Mouse (Mus musculus): ENCODE data around the gene Smtnl1.

Smtnl1 gene

DNA sequence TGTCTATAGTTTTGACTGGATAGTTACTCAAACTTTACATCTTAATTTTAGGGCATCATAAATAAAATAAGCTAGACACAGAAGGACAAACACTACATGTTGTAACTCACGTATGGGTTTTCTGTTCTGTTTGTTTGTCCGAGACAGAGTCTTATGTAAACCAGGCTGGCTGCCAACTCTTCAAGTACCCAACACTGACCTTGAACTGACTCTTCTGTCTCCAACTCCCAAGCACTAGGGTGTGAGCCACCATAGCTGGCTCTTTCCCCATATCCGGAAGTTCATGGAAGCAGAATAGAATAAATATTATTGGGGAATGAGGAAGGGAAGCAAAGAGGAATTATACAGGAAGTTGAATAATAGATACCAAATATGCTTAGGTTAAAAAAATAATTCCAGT is 29.9 kb downstream of the Smtnl1 start:
- DNase-seq, result no peak

DNA sequence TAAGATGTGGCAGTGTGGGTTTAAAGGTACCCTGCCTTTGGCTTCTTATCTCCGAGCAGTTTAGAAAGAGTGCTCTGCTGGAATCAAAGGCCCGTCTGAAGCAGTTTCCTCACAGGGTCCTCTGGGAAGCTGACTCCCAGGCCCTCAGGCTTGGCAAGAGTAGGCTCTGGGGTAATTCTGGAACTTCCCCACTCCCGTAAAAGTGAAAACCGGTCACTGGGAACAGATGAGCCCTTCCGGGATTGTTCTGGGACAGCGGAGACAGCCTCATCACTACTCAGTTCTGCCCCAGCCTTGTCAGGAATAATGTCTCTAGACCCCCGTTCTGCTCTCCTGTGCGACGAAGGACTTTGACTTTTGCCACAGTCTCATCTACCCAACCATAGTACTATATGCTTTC is 32.0 kb downstream of the Smtnl1 start:
- no peak for DNase-seq

DNA sequence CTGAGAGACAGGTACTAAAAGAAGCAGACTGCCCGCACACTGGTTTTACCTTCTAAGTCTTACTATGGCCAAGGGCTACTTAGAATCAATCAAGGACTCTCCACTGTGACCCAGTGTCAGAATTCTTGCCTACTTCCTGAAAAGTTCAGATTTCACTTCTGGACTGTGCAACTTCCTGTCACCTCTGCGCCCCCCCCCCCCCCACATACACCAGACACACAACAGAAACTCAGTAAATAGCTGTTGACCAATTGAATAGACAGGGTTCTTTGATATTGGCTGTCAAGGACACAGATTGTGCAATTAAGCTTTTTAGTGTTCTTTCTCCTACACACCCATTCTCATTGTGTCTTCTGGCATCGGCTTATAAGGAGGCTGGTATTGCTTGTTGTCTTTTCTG is 34.1 kb downstream of the Smtnl1 start:
- no peak for DNase-seq

DNA sequence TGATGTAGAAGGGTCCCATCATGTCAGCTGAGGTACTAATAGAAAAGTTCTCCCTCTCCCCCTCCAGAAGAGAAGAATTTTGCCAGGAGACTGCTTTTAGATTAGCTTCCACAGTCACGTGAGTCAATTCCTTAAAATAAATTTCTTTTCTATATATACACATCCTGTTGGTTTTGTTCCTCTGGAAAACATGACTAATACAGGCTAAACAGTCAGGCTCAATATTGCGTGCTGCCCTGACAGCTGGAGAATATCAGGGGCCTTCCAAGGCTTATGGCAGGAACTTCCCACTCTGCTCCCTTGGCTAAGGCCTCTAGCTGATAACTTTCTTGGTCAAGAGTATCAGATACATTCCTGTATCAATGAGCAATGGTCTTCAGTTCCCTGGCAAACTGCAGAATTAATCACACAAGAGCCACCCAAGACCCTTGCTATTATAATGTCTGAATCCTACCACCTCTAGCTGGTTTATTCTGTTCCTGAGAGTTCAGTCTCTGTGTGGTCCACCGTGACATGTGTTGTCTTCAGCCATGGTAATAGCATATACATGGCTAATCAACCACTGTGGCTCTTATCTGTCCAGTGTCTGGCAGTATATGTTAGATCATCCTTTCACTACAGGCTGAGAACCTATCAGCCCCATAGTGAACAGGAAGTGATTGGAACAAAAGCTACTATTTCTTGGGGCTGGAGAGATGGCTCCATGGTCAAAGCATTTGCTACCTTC is 38.4 kb downstream of the Smtnl1 start:
- no peak for DNase-seq

DNA sequence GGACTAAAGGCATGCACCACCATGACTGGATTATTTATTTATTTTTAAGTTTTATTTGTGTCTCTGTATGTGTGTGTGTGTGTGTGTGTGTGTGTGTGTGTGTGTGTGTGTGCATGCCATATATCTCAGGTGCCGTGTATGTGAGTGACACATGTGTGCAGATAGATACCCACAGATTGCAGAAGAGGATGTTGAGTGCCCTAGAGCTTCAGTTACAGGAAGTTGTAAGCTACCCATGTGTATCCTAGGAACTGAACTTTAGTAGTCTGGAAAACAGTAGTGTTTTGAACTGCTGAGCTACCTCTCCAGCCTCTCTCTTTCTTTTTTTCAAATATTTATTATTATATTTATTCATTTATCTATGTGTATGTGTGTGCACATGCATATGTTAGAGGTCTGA is 39.1 kb downstream of the Smtnl1 start:
- DNase-seq, result no peak

DNA sequence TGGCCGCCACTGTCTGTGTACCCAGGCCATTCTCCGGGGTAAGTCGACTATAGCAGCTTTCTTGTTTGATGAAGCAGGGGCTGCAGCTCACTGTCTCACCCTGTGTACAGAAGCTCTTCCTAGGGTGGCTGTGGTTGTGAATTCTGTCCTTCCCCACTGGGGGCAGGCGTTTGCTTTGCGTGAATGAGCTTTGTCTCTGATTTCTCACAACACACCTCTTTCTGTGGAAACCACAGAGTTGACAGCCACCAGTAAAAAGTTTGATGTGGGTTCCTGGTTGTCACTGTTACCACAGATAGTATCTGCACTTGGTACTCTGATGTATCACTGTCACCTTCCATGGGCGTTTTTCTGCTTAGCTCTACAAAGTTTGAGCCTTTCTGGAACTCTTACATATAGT is 43.2 kb downstream of the Smtnl1 start:
- no peak for DNase-seq

DNA sequence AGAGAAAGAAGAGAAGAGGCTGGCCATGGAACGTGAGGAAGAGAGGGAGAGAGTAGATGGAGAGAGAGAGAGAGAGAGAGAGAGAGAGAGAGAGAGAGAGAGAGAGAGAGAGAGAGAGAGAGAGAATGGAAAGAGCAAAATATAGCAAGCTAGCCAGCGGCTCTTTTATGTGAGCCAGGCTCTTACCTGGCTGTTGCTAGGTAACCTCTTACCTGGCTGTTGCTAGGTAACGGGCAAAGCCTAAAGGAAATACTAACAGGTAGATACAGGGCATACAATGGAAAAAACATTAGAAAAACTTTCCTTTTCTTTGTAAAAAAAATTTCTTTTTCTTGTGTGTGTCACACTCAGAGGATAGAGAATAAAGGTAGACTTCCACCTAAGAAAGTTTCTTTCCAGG is 44.7 kb downstream of the Smtnl1 start:
- DNase-seq, result no peak

DNA sequence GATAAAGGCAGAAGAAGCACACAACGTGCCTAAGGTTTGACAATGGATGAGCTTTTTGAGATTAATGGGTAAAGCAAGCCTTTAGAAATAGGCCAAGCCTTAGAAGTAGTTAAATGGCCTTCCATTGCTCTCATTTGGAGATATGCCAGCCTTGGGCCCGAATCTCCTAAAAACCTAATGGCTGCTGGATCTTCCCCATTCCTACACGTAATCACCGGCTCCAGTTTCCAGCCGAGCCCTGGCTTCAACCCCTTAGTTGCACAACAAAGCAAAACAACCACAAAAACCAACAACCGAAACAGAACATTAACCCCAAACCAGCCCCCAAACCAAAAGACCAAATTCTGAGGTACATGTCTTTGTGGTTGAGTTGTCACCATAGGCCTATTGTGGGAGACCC is 46.8 kb downstream of the Smtnl1 start:
- peak; percentile 22 for DNase-seq

DNA sequence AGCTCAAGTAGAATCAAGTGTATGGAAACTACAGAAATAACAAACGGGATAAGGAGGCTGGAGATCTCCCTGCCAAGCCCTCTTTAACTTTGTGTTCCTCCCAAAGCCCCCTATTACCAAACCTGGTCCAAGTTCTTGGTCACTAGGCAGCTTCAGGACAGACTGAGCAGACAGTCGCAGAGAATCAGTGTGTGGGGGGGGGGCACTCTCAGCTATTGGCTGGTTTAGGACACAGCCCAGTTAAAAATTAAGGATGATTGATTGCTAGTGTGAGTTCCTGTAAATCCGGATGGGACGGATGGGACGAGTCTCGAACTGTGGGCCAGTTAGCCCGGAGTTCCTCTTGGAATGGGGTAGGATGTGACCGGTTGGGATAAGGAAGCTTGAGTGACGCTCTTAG is 47.2 kb downstream of the Smtnl1 start, which contains the start of gene Serping1:
TSS of gene Serping1 (minus strand) at position 204 of the 400 bp plus-strand sequence.
- peak; percentile 31 for DNase-seq

DNA sequence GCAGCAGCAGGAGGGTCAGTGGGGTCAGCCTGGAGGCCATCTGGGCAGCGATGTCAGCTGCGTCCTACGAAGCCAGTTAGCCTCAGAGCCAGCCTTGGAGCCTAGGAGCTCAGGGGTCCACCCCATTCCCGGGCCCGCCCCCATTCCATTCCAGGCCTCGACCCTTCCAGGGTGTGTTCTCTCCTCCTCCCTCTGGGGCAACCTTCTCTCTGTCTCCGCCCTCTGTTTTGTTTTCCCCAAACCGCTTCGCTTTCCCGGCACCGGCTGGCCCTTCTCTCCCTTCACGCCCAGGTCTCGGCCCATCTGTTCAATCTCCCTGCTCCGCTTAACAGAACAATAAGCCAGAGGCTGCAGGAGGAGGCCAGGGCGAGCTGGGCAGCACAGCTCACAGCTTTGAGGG is 47.7 kb downstream of the Smtnl1 start:
- DNase-seq, result peak; percentile 86

DNA sequence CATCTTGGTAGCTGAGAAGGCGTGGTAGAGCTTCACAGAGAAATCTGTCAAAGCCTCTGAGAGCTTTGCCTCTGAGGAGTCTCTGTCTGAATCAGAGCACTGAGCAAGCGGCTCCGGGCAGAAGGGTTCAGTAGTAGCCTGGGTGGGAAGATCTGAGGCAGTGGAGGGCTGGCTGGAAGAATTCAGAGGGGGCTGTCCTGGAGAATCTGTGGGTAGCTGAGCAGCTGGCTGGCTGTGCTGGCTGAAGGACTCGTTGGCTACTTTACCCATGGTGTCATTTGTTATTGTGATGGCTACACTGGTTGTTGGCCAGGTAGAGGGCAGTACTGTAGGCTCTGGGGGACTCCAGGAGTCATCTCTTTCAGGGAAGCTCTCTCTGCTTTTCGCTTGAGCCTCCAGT is 49.3 kb downstream of the Smtnl1 start:
- peak; percentile 10 for DNase-seq

DNA sequence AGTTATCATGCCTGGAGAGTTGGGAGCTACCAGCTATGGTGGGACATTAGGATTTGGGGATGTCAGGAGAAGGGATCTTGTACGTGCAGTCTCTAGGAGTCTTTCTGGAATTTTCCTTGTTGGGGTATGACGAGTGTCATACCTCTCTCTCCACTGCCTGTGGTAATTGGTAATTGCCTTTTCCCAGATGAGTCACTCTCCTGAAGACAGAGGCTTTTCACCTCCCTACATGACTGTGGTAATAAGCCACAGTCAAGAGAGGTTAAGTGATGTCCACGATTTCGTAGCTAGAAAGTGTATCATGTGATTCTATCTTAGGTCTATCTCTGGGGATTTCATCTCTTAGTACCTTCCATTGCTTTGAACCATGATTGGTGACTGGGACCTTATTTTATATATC is 50.0 kb downstream of the Smtnl1 start:
- DNase-seq, result no peak

DNA sequence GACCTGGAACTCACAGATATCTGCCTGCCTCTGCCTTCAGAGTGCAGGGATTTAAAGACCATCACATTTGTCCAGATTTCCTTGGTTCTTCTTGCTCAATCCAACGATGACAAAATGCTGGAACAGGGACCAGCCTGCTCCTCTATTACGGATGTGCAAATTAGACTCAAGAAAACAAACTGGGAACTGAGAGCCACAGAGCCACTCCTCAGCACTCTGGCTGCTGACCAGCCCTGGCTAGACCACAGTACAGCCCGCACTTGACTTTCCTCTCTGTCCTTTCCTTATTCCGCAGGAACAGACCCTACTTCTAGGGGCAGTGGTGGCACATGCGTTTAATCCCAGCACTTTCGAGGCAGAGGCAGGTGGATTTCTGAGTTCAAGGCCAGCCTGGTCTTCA is 52.0 kb downstream of the Smtnl1 start:
- no peak for DNase-seq

DNA sequence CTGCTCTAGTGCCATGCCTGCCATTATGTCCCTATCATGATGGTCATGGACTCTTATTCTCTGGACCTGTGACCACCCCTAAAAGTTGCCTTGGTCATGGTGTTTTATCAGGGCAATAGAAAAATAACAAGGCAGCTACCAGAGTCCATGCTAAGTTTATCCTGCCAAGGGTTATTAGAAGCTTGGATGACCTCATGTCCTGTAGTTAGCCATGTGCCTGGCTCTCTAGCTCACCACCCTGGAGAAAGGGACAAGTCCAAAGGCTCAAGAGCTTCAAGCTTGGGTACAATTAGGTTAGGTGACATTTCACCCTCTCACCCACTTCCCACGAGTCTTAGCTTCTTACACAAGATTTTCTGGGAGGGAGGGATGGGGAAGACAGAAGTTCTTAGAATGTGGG is 59.6 kb downstream of the Smtnl1 start:
- no peak for DNase-seq

DNA sequence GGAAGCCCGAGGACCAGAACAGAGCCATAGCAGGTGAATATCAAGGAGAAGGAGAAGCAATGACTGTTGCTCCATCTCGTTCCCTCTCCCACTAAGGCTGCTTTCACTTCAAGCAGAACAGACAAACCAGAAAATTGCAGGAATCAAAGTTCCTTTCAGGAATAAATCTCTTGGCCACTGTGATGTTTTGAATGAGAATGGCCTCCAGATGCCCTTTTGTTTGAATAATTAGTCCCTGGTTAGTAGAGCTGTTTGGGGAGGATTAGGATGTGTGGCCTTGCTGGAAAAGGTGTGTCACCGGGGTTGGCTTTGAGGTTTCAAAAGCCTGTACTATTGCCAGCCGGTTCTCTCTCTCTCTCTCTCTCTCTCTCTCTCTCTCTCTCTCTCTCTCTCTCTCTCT is 60.2 kb downstream of the Smtnl1 start:
- DNase-seq, result no peak

DNA sequence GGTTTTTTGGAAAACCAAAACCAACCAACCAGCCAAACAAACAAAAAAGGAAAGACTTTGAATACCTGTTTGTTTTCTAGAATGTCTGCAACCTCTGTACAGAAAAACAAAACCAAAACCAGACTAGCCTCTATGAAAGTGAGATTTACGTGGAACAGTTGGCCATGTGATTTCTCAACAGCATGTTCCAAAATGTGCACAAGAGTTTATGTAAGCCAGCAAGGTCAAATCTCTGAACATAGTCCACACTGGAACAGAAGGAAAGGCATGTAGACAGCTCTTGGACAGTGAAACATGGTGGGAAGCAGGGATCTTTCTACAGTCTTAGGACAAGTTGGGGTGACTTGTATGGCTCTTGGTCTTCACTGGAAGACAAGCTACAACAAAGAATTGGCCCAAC is 60.6 kb downstream of the Smtnl1 start:
- no peak for DNase-seq

DNA sequence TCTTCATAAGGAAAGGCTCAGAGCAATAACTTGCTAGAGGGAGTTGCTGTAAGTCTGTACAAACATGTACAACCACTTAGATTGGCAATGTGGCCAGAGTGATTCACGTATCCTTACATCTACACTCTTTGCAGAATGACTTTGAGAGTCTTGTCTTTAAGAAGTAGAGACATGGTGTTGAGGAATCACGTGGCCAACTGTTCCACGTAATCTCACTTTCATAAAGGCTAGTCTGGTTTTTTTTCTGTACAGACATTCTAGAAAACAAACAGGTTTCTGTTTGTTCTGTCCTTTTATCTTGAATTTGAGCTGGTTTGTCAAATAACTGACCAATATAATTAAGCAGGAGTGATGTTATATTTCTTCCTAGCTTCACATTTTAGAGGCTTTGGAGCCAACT is 61.1 kb downstream of the Smtnl1 start:
- no peak for DNase-seq

Measured in cerebellum, adult 11-12 months (tissue).